Mouse (Mus musculus) embryo, embryonic 11 days (tissue): ENCODE results near the gene Csgalnact2.

ENCODE experiments used
- DNase-seq: peaks from one replicate; pipeline ENCODE4 v3.0.0-alpha.2; 2015

The Csgalnact2 gene

DNA sequence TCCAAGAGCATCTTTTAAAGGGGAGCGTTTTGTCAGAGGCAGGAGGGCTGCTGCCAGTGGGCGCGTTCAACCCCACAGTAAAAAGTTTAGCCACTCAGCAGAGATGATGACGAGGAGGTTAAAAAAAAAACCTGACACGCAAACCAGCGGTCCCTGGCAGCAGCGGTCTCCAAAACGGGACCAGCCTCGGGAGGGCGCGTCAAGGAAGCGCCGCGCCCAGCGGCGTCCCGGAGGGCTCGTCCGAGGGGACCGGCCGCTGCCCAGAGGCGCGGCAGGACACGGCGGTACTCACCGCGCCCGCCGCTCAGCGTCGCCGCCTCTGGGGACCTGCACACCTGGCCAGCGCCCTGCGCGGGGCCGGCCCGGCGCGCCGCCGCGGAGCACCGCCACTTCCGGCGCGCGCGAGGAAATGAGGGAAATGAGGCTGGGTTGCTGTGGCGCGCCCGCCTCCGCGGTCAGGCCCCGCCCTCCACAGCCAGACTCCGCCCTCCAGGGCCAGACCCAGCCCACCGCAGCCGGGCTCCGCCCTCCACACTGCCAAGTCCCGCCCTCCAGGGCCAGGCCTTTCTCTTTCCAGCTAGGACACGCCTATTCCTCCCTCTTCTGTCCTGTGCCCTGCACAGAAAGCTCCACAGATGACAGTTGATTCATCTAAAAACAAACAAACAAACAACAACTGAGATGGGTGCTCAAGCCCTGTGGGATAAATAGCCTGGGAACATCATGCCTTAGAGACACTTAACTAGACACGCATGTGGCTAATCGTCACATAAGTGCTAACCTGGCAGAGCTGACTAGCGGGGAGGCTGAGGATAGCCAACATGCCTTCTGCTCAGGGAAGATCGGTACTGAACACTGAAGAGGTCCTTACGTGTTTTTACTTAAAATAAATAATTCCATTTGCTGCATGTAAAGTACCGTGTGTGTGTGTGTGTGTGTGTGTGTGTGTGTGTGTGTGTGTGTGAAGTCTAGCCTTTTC lies at the start of gene Csgalnact2:
Csgalnact2 (minus strand) TSS at position 410 of the 979 bp plus-strand sequence.
- peak; percentile 93 for DNase-seq

DNA sequence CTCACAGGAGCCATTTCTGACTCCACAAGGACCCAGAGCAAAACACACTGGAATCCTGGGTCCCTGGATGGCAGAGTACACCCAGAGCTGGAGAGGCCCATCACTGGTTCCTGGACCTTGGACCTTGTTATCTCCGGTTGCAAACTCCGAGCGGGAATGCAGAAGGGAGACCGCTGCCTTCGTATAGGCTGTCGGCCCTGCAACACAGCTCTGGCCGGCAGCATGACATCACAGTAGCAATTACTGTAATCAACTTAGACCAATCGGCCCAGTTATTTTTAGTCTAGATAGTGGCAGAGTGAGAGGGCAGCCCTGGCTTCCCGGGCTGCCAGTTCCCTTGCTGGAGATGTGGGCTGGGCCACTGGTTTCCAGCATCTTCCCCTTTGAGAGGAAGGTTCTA lies 49.7 kb upstream of the Csgalnact2 start:
- no peak for DNase-seq

DNA sequence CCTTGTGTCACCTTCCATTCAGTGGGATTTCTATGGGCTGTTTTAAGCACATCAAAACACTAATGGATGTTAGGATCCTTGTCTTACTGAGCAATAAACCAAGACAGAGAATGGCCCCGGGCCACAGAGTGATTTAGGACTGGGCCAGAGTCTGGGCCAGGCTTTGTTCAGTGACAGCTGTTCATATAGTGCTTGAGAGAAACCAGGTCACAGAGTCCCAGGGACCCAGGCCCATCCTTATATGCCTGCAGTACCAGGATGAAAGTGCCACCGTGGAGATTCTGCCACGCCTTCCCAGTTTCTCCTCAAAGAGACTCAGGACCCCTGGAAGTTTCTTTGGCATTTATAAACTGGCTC lies 48.3 kb upstream of the Csgalnact2 start:
- peak; percentile 17 for DNase-seq

DNA sequence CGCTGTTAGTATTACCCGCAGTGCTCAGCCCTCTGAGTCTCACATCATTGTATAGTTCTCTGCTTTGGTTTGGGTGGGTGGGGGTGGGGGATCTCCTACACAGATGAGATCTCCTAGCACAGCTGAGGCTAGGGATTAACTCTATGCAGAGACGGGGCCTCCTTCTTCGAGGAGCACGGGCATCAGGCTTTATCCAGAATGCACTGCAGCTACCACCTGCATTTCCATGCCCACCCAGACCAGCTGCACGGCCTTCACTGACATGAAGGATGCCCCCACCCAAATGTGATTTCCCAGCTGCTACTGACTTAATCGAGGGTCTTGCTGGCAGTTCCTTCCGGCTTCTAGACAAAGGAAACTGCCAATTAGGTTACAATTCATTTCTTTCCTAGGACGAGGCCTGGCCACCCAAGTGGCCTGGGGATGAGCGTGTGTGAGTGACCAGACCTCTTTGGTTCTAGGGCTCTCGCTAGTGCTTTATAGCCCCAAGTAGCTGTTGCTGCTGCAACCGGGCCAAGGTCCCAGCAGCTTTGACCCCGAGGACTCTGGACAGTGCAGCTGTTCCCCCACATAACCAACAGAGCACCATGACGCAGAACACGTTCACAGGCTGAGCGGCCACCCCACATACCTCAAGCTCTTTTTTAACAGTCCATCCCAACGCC lies 47.8 kb upstream of the Csgalnact2 start:
- DNase-seq = peak; percentile 34

DNA sequence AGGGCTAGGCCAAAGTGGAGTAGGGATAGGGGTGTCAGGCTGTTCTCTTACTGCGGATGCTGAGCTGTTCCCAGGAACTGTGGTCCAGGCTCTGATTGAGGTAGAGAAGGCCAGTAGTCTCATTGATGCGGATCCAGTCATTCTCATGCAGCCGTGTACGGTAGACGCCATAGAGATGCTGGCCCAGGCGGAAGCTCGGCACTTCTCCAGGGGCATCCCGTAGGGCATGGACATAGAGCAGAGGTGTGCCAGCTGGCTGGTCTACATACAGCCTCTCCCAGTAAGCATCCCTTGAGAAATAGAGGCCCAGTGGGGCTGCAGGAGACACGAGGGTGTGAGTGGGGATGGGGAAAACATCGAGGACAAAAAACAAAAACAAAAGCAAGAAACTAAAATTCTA lies 45.2 kb upstream of the Csgalnact2 start:
- no peak for DNase-seq

DNA sequence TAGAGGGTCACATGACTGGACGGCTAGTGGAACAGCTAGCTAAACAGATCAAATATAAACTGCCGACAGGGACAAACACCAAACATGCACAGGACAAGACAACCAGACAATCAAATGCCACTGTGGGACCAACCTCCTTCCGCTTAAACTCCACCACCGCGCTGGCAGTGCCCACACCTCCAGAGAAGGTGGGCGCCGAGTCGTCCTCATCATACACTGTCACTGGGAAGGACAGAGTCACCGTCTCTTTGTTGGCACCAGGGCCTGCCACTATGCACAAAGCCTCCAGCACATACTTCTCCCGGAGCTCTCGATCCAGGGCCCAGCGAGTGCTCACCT lies 41.1 kb upstream of the Csgalnact2 start:
- DNase-seq = no peak

DNA sequence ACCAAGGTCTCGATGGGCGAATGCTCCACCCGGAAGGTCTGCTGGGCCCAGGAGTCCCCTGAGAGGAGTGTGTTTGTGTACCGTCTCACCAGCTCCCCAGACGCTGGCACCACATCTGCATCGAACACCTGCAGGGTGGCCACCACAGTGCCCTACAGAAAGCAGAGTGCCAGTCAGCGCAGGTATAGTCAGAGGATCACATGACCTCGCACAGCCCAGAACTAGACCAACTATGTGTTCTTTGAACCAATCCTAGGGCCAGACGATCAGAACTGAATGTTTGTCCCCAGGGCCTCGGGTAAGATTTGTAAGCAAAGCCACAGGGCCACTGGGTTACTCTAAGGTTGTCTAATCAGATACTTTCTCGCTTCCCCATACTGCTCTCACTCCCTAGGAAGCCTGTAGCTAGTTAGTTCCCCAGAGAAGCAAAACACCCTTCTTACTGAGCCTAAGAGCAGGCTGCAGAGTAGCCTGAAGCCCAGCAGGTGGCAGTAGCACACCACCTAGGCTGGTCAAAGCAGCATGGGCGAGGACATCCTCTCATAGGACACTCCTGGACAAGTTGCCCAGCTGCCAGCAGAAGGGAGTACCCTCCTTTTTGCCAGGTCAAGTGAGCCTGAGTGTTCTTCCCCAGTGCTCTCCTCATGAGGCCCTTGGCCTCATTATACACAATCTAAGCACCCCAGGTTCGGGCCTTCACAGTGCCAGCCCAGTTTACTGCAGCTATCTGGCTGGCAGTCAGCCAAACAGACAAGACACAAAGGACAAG lies 40.6 kb upstream of the Csgalnact2 start:
- DNase-seq = peak; percentile 86

DNA sequence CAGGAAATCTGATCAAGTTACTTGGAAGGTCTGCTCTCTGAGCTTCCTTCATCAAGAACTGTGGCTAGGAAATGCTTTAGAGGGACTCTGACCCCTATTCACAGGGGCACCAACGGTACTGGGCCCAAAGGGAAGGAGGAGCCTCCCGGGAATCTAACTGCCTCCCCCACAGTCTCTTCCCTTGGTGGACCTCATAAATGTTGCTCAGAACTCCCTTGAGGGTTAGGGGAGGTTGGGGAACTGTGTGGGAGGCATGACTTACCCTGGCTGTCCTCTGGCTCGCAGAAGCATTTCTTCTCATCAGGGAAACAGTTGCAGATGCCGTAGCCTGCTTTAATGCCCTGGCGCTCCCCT lies 35.0 kb upstream of the Csgalnact2 start:
- DNase-seq = no peak

DNA sequence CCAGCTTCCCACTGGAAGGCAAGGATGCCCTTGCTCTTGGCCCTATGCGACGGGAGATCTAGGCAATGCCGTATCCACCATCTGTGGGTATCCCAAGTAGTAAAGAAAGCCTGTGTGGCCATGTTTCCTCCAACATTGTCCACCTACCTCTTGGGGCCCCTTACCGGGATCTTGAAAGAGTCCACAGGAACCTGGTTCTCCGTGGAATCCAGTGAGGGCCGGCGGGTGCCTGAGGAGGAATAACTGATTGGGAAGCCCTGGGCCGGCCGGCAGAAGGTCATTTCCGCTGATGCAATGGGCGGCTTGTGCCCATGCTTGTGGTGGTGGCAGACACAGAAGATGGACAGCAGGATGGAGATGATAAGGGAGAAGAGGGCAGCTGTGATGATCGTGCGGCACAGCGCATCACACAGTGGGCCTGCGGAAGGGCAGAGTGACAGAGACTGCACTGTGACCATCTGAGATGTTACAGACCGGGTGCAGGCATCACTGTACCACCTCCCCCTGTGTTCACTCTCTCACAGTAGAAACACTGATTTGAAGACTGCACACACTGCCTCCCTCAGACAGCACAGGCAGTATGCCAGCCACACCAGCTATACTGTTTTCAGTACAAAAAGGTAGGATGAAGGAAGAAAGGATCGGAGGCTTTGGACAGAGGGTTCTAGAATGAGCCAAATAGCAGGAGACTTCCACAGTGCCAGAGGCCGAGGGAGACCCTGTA lies 34.5 kb upstream of the Csgalnact2 start:
- no peak for DNase-seq

DNA sequence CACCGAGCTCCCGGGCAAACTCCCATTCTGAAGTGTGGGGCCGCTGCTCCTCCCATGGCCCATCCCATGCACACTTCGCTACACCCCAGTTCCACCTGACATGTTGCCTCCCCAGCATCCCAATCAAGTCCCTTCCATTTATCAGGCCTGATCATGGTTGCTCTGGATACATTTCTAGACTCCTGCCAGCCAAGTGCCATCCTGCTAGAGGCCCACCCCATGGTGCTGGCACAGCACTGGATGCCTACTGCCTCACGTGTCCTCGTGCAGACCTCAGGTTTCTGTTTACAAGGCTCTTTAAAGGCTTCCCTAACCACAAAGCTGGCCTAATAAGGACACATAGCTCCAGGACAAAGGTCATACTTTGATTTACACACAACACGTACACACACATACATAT lies 32.4 kb upstream of the Csgalnact2 start:
- DNase-seq = no peak

DNA sequence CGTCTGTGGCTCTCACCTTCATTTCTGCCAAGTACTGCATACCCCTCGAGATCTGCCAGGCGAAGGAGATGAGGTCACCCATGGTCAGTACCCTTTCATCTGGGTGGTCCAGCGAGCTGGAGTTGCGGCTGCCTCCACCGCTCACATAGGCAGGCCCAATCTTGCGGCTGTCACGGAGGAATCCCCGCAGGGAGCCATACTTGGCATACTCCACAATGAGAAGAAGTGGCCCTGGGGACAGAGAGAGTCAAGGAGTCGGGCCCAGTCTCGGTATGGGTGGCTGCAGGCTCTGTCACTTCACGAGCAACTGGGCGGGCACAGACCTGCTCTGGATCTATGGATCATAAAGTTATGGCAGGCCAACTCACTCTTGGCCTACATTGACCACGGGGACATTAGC lies 29.2 kb upstream of the Csgalnact2 start:
- no peak for DNase-seq

DNA sequence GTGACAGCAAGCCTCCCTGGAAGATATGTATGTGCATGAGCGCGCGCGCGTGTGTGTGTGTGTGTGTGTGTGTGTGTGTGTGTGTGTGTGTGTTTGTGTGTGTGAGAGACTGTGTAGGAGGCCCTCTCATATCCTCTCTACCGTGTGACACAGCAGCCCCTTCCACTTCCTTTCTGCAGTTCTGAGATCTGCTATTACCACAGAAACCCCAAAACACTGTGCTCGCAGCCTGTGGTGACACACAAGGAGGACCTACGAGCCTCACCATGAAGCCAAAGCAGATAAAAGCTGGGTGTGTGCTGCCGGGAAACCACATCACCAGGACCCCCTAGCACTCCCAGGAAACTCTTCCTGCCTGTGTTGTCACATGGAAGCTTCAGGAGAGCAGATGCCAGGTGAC lies 28.1 kb upstream of the Csgalnact2 start:
- no peak for DNase-seq

DNA sequence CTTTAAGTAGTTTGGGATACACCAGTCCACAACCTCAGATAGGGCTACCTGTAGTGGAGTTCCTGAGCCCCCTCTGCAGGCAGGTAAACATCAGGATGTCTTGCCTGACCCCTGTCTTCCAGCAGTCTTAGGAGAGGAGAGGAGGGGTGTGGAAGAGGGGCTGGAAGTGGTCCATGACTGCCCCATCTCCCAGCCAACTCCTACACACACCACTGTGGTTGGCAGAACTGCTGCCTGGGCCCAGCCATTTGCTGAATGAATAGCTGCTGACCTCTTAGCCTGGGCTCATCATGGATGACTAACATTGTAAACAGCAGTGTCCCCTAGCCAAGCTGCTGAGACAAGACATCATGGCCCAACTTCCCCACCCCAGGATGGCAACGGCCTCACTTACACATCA lies 26.6 kb upstream of the Csgalnact2 start:
- no peak for DNase-seq

DNA sequence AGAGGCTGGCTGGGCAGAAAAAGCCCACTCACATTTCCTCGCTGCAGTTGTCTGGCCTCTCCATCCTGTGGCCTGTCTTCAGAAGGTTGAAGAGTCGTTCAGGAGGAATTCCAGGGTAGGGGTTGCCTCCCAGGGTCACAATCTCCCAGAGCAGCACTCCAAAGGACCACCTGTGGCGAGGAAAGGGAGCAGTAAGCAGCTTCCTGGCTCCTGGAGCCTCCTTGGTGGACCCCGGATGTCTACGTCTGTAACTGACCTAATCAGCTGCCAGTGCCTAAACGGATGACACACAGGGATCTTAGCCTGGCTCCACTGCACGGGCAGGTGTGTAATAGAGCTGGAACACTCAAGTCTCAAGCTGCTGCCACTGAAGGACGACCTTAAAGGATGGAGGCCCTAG lies 25.8 kb upstream of the Csgalnact2 start:
- no peak for DNase-seq

DNA sequence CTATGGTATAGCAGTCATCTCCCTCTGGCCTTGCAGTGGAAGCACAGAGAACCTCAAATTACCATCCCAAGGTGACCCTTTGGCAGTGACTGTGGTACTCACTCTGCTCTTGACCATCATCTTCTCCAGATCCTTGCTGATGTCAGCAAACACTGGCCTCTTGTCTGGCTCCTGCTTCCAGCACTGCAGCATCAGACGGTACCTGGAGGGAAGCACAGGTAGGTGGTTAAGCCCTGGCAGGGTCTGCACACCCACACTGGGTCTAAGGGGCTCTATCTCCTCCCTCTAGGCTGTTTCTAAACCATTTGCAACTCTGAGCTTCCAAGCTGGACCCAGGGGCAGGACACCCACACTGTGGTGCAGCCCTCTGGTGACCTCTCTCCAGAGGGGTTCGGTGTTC lies 24.1 kb upstream of the Csgalnact2 start:
- DNase-seq = no peak

DNA sequence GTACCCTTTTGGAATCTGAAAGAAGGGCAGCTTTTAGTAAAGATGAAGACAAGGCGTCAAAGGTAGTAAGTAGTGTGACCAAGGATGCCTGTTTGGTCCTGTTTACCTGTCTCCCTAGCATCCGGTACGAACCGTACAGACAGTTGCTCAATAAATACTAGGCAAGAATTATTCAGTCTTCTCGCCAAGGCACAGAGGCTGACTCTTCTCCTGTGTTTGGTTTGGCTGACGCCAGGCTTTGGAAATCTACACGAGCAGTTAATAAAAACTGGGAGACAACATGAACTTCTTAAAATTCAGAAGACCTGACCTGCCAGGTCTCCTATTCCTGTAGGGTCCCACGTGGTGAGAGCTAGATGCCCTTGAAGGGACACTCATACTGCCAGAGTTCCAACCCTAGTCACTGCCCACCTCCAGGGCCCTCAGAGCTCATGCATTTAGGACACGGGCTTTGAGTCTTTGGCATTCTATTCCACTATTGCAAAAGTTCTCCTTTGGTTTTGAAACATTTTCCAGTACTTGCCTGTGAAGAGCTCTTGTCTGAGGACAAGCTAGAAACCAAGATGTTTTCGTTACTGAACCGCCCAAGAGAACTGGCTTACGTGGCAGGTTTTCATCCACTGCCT lies 23.6 kb upstream of the Csgalnact2 start:
- no peak for DNase-seq

DNA sequence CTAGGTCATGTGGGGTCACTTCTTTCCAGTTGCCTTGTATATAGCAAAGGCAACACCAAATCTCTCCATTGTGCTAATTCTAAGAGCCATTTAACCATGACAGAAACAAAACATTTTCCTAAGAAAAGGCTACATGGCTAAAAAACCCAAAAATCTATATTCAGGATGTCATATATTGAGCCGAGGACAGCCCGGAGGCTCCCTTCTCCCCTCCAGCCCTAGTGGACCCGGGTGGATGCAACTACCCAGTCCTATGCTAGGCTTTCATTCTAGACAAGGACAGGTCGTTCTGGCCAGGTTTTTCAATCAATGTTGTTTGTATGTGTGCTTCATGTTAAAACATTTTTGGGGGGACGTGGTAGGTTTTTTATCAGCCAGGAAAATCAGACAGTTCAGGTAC lies 14.2 kb upstream of the Csgalnact2 start:
- DNase-seq = no peak

DNA sequence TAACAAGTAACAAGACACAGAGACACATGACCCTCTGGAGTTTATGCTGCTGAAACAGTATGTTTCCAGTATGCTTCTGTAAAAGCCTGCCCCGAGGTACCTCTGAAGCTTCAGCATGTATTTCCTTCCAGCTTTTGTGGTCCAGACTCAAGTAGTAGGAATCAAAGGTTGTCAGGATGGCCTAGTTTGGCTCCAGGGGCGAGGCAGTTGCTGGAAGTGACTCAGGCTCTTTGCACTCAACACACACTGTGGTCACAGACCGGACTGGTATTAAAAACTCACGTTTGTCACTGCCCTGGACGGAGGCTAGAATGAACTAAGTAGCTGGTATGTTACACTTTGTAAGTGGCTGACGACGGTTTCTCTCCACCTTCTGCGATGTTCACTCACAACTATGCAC lies 12.0 kb upstream of the Csgalnact2 start:
- no peak for DNase-seq

DNA sequence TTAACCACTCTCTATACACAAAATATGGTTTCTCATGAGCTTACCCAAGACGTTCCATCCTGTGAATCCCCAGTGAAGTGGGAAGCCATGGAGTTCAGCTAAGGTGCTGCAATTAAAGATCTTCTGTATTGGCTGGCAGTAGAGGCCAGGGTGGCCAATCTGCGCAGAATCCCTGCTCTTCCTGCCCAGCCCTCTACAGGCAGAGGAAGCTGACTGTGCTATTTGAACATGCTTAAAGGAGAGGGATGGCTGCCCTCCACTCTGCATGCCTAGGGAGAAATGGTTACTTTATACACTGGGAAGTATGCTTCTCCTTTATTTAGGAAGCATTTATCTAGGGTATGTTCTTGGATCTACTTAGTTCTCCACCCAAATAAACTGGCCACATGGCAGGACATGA lies 11.6 kb upstream of the Csgalnact2 start:
- DNase-seq = no peak

DNA sequence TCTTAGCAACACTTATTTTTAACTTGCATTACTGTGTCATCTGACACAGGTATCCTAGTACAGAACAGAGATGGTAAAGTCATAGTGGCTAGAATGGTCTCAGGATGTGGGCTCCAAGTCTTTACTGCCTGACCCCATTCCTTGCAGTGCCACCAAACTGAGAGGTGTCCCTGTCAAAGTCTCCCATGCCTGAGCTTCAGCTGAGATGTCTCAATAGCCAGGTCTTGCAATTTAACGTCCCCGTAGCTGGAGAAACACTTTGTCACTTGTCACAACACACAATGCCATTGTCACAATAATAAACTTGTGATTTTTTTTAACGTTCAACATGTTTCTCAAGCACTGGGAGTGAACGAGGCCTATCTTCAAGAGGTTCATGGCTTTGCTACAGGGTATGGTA lies 11.2 kb upstream of the Csgalnact2 start:
- no peak for DNase-seq

DNA sequence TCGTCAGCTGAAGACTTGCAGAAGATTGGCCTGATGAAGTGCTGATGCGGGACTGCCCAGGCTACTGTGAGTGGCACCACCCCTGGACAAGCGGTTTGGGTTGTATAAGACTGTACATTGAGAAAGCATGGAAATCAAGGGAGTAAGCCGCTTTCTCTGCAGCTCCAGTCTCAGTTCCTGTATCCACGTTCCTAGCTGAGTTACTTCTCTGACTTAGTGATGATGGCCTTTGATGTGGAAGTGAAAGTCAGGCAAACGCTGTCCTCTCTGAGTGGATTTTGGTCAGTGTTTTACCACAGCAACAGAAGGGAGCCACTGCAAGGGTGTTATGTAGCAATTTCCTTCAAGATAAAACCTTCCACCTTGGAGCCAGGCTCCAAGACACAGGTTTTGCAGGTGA lies 2.0 kb upstream of the Csgalnact2 start:
- DNase-seq = no peak

DNA sequence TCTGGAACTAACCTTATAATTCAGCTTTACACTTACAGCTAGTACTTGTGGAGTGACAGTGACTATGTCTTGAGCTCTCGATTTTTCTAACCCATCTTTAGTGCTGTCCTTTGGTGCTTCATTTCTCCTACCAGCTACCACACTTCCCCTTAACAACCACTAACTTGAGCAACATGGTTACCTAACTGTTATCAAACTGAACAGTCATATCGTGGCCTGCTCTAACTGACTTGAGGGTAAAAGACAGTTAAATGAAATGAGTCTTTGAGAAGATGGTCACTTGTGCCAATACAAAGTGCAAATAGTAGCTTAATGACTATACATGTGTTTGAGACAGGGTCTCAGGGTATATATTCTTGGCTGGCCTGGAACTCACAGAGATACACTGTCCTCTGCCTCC lies 1.8 kb downstream of the Csgalnact2 start:
- DNase-seq = no peak

DNA sequence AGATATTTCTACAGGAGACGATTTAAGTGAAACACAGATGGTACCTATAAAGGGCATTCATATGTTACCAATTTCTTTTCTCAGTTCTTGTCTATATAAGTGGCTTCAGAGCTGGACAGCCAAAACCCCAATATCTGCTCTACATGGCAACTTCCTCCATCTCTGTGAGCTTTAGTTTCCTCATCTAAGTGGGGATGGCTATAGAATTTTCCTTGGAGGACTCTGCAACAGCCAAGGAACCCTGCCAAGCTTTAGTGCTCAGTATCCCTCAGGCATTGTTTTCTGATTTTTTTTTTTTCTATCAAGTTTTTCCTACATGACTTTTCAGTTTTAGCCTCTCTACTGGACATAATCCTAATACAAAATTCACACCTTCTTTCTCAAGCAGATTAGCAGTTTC lies 4.5 kb downstream of the Csgalnact2 start:
- DNase-seq = no peak
